Mouse (Mus musculus): ENCODE measurements around the gene Fau. TPM values are rescaled to one million over a fixed set of nuclear protein-coding genes. Genes with fewer than 3 reads are reported as not detected.

Gene Fau
- total and polyA plus RNA-seq, 3 experiments: 2,413 to 2,967 TPM; not detected in 1

- H3K27me3 ChIP-seq (ENCODE audit: control insufficient read depth in 1 of 2, insufficient read depth in 2 of 2, low read length in 2 of 2): no peaks in the 10 kb centered on the region
- H3K9me3 ChIP-seq (replicated peaks; ENCODE audit: insufficient read depth, low read length): no peaks in the 10 kb centered on the region
- H3K27ac ChIP-seq (ENCODE audit: control insufficient read depth, low read depth, low read length): peak overlapping the region; percentile 58
- peaks cover 0 to 15% of the 10 kb centered on the region in 2 experiments; a peak in 2 of 4 replicates for H3K36me3 ChIP-seq (ENCODE audit: control insufficient read depth in 1 of 2, insufficient read depth in 2 of 2, low read length in 2 of 2)
- TF ChIP-seq GATA1 (IDR thresholded peaks at IDR 0.05; ENCODE audit: low read depth, low read length): 0 out of 2 replicates have a peak, but pooled peaks have one; percentile 24
- TF ChIP-seq JUND (IDR thresholded peaks at IDR 0.05; ENCODE audit: low read depth, low read length): 0 out of 2 replicates have a peak, but pooled peaks have one; percentile 14
- peak; percentile 30 to 71; a peak in 2 of 4 replicates for TF ChIP-seq POLR2A (IDR thresholded peaks at IDR 0.05; ENCODE audit: control insufficient read depth in 1 of 2, insufficient read depth in 1 of 2, low read depth in 1 of 2, low read length in 2 of 2, poor library complexity in 1 of 2)
- TF ChIP-seq USF2 (IDR thresholded peaks at IDR 0.05; ENCODE audit: borderline replicate concordance in 1 of 2, insufficient read depth in 1 of 2, low read depth in 1 of 2, low read length in 2 of 2): no peak
- peak; percentile 96 for TF ChIP-seq MYC (IDR thresholded peaks at IDR 0.05; ENCODE audit: low read depth, low read length)
- peak; percentile 45; the same call in 1 of the 2 replicates for TF ChIP-seq HCFC1 (IDR thresholded peaks at IDR 0.05; ENCODE audit: low read depth, low read length)
- peak; percentile 91 for TF ChIP-seq SIN3A (IDR thresholded peaks at IDR 0.05; ENCODE audit: low read length)
- TF ChIP-seq NELFE (IDR thresholded peaks at IDR 0.05; ENCODE audit: low read depth, low read length): peak; percentile 50; the same call in 1 of the 2 replicates
- peak; percentile 87 for TF ChIP-seq USF1 (IDR thresholded peaks at IDR 0.05; ENCODE audit: low read depth, low read length)
- peak; percentile 20; the same call in 1 of the 2 replicates for TF ChIP-seq ZNF384 (IDR thresholded peaks at IDR 0.05; ENCODE audit: low read depth, low read length)
- TF ChIP-seq KAT2A (conservative IDR thresholded peaks at IDR 0.05; ENCODE audit: low read depth, low read length): no peak
- TF ChIP-seq ZC3H11A (IDR thresholded peaks at IDR 0.05; ENCODE audit: low read depth, low read length): peak; percentile 82
- TF ChIP-seq RAD21 (IDR thresholded peaks at IDR 0.05; ENCODE audit: low read depth, low read length): peak; percentile 91
- no peak for TF ChIP-seq NRF1 (IDR thresholded peaks at IDR 0.05; ENCODE audit: insufficient read depth, low read depth, low read length, poor library complexity, severe bottlenecking)
- TF ChIP-seq BHLHE40 (IDR thresholded peaks at IDR 0.05; ENCODE audit: borderline replicate concordance, low read depth, low read length): peak; percentile 91
- TF ChIP-seq TCF12 (IDR thresholded peaks at IDR 0.05; ENCODE audit: low read depth, low read length): 0 out of 2 replicates have a peak, but pooled peaks have one; percentile 11
- peak; percentile 91 to 97 (median 93) for TF ChIP-seq CTCF (IDR thresholded peaks at IDR 0.05 in 2 of 3, conservative IDR thresholded peaks at IDR 0.05 in 1 of 3; ENCODE audit: control insufficient read depth in 1 of 3, insufficient read depth in 1 of 3, low read depth in 2 of 3, low read length in 3 of 3, poor library complexity in 1 of 3, severe bottlenecking in 1 of 3)
- TF ChIP-seq ELF1 (IDR thresholded peaks at IDR 0.05; ENCODE audit: low read depth, low read length): peak; percentile 31; the same call in 1 of the 2 replicates
- TF ChIP-seq MXI1 (IDR thresholded peaks at IDR 0.05; ENCODE audit: low read depth, low read length): peak; percentile 96
- no peak for TF ChIP-seq CHD1 (IDR thresholded peaks at IDR 0.05; ENCODE audit: low read depth, low read length)
- 0 out of 2 replicates have a peak, but pooled peaks have one; percentile 42 for TF ChIP-seq MAFK (IDR thresholded peaks at IDR 0.05; ENCODE audit: borderline replicate concordance, low read depth, low read length)
- TF ChIP-seq SMC3 (IDR thresholded peaks at IDR 0.05; ENCODE audit: low read depth, low read length): peak; percentile 92
- TF ChIP-seq CHD2 (IDR thresholded peaks at IDR 0.05; ENCODE audit: low read length): no peak
- TF ChIP-seq MAX (IDR thresholded peaks at IDR 0.05; ENCODE audit: low read length): peak; percentile 89
- peak; percentile 69 for TF ChIP-seq TBP (IDR thresholded peaks at IDR 0.05; ENCODE audit: low read depth, low read length)
- DNase-seq (ENCODE audit: low read depth, low spot score): peak; percentile 93
- H3K4me1 ChIP-seq (ENCODE audit: control insufficient read depth in 1 of 2, insufficient read depth in 2 of 2, low read length in 2 of 2): peaks cover 4 to 16% of the 10 kb centered on the region in 2 experiments; a peak in 3 of 4 replicates
- peaks cover 10% of the 10 kb centered on the region for H3K79me2 ChIP-seq (ENCODE audit: control insufficient read depth, insufficient read depth, low read length, poor library complexity)
- peak overlapping the region; percentile 51 for H3K9ac ChIP-seq (ENCODE audit: control insufficient read depth, low read depth, low read length, poor library complexity, severe bottlenecking)
- H3K4me3 ChIP-seq (ENCODE audit: control insufficient read depth in 1 of 2, insufficient read depth in 1 of 2, low read depth in 2 of 2, low read length in 2 of 2): peak overlapping the region; percentile 40 to 48
These were observed 39.2 kb upstream of the Fau start for GRCm38 (mm10) chr19:6018142-6019089.
